Mouse (Mus musculus) hindbrain, embryonic 14.5 days (tissue): ENCODE data around the gene Selp. TPM values are rescaled to one million over a fixed set of nuclear protein-coding genes. Genes with fewer than 3 reads are reported as not detected.

Experiments used
- ATAC-seq: fragments of 200-750 bp; cut with Nextera tagmentation; 2 replicates; pipeline ENCODE4 v1.8.0; 2017; ENCODE audit warnings: moderate number of reproducible peaks, mild to moderate bottlenecking, moderate TSS enrichment, moderate library complexity; ENCODE audit not compliant: low FRiP score
- DNase-seq: peaks from one replicate; pipeline ENCODE4 v3.0.0-alpha.2; 2015; ENCODE audit warnings: low spot score
- H3K27ac ChIP-seq: fragments of 300-500 bp; sonication (generic); 2 replicates; pipeline ENCODE4 v1.5.1; 2014; ENCODE audit warnings: mild to moderate bottlenecking, moderate library complexity
- H3K27me3 ChIP-seq: fragments of 300-500 bp; sonication (generic); 2 replicates; pipeline ENCODE4 v1.6.1; 2014; ENCODE audit warnings: mild to moderate bottlenecking, low read length, mixed read lengths; ENCODE audit not compliant: control insufficient read depth, insufficient read depth
- H3K36me3 ChIP-seq: fragments of 300-500 bp; sonication (generic); replicated peaks from 2 replicates; pipeline ENCODE4 v1.6.1; 2014; ENCODE audit not compliant: control insufficient read depth, insufficient read depth
- H3K4me1 ChIP-seq: fragments of 300-500 bp; sonication (generic); replicated peaks from 2 replicates; pipeline ENCODE4 v1.6.1; 2014; ENCODE audit warnings: antibody characterized with exemption, low read length, mixed read lengths; ENCODE audit not compliant: control insufficient read depth, insufficient read depth
- H3K4me2 ChIP-seq: fragments of 300-500 bp; sonication (generic); replicated peaks from 2 replicates; pipeline ENCODE4 v1.6.1; 2014; ENCODE audit warnings: mild to moderate bottlenecking, moderate library complexity
- H3K4me3 ChIP-seq: fragments of 300-500 bp; sonication (generic); replicated peaks from 2 replicates; pipeline ENCODE4 v1.5.1; 2014; ENCODE audit warnings: mild to moderate bottlenecking, low read length
- H3K9ac ChIP-seq: fragments of 300-500 bp; sonication (generic); 2 replicates; pipeline ENCODE4 v1.6.1; 2014
- H3K9me3 ChIP-seq: fragments of 300-500 bp; sonication (generic); 2 replicates; pipeline ENCODE4 v1.6.1; 2016; ENCODE audit warnings: low read length; ENCODE audit not compliant: control insufficient read depth
- WGBS: fragments of 180-500 bp; shearing (Covaris S2); extraction: QIAGEN DNeasy Blood & Tissue Kit; methylation state at CpG from one replicate; pipeline ENCODE4 v1.1.7; 2014; 5-methylcytosine and 5-hydroxymethylcytosine counted together
- polyA plus RNA-seq: library from polyadenylated mRNA; unstranded; fragments of >200 nt; fragmentation: Nextera tagmentation; extraction: Ambion mirVana; gene quantifications from 2 replicates; pipeline ENCODE4 v1.2.1, GENCODE M21; 2014

The Selp gene
- polyA plus RNA-seq, 1 experiment from 2014 or later: not detected

- Histone ChIP-seq H3K4me3 (no peak overlapping the region), H3K4me2 (no peak overlapping the region), H3K9me3 (no peaks in the 10 kb centered on the region), H3K36me3 (no peaks in the 10 kb centered on the region), H3K27me3 (no peaks in the 10 kb centered on the region), H3K27ac (no peak overlapping the region), H3K4me1 (no peaks in the 10 kb centered on the region), H3K9ac (no peak overlapping the region)
- DNase-seq (no peak), ATAC-seq (no peak)
- 96% methylated on average over 3 of the region's 3 CpGs for WGBS
Measured at GRCm38 (mm10) chr1:164077031-164077430, 38.0 kb upstream of the Selp start.

DNA sequence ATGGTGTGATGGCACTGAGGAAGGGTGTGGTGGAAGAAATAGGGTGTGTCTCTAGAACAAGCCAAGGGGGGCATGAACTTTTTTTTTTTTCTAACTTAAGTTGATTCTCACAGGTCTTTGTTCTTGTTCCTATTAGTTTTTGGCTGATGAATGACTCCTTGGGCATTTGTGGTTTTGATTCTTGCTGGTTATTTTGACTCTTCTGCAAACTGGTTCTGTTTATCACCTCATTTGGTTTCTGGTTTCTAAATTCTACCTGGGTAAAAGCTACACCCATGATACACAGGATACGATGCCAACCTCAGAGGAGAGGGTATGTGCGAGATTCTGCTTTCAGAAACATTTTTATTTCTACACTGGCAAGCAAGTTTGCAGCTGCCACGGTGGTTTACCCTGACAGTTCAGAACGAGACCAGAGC, 36.7 kb upstream of the Selp start:
- DNase-seq (no peak), ATAC-seq (no peak)
- H3K9ac ChIP-seq: no peak overlapping the region
- no peak overlapping the region for H3K4me3 ChIP-seq
- H3K4me1 ChIP-seq: no peaks in the 10 kb centered on the region
- no peaks in the 10 kb centered on the region for H3K36me3 ChIP-seq
- WGBS: 92% methylated on average over 4 of the region's 4 CpGs
- H3K4me2 ChIP-seq: no peak overlapping the region
- H3K9me3 ChIP-seq: no peaks in the 10 kb centered on the region
- no peaks in the 10 kb centered on the region for H3K27me3 ChIP-seq
- H3K27ac ChIP-seq: no peak overlapping the region

DNA sequence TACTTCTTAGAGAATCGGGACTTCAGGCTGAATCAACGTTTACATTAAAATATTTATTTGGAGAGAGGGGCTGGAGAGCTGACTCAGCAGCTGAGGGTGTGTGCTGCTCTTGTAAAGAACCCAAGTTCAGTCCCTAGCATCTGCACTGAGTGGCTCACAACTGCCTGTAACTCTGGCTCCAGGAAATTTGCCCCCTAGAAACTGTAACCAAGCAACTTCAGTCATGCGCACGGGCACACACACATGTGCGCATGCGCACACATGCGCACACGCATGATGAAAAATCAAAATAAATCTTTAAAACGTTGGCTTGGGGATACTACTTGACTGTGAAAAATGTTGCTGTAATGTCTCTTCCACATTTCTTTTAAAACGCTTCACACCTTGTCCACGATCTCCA, 36.0 kb upstream of the Selp start:
- WGBS: 90% methylated on average over 11 of the region's 11 CpGs
- Histone ChIP-seq H3K27me3 (no peaks in the 10 kb centered on the region), H3K36me3 (no peaks in the 10 kb centered on the region), H3K4me3 (no peak overlapping the region), H3K27ac (no peak overlapping the region), H3K4me2 (no peak overlapping the region), H3K9ac (no peak overlapping the region), H3K9me3 (no peaks in the 10 kb centered on the region), H3K4me1 (no peaks in the 10 kb centered on the region)
- ATAC-seq (no peak), DNase-seq (no peak)

- Histone ChIP-seq H3K27me3 (no peaks in the 10 kb centered on the region), H3K4me1 (no peaks in the 10 kb centered on the region), H3K9me3 (no peaks in the 10 kb centered on the region), H3K36me3 (no peaks in the 10 kb centered on the region), H3K9ac (no peak overlapping the region), H3K4me2 (no peak overlapping the region), H3K27ac (no peak overlapping the region), H3K4me3 (no peak overlapping the region)
- ATAC-seq (no peak), DNase-seq (no peak)
- WGBS: 93% methylated on average over 4 of the region's 4 CpGs
Measured at GRCm38 (mm10) chr1:164083046-164083445, 32.0 kb upstream of the Selp start.

GRCm38 (mm10) chr1:164086797-164087196, 28.3 kb upstream of the Selp start:
- ATAC-seq: no peak
- no peaks in the 10 kb centered on the region for H3K27me3 ChIP-seq
- H3K9ac ChIP-seq: no peak overlapping the region
- no peak overlapping the region for H3K4me2 ChIP-seq
- H3K4me1 ChIP-seq: no peaks in the 10 kb centered on the region
- H3K36me3 ChIP-seq: no peaks in the 10 kb centered on the region
- H3K4me3 ChIP-seq: no peak overlapping the region
- no peaks in the 10 kb centered on the region for H3K9me3 ChIP-seq
- WGBS: 93% methylated on average over 3 of the region's 3 CpGs
- no peak for DNase-seq
- no peak overlapping the region for H3K27ac ChIP-seq

DNA sequence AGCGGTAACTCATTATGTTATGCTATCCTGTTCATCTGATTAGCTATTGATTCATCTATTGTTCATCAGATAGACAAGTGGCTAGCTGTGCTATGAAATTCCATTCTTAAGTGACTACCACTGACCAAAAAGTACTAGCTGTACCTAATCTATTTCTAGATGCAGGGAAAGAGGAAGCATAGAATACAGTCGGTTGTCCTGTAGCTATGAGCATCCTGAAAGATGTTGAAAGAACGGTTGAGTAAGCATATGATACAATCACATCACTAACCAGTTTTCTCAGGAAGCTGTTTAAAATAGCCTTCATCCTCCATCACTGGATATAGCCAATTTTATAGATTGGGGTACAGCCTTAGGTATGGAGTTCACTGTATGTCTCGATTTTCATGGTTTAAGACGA, 27.2 kb upstream of the Selp start:
- no peak overlapping the region for H3K4me2 ChIP-seq
- H3K27me3 ChIP-seq: no peaks in the 10 kb centered on the region
- 94% methylated on average over 5 of the region's 5 CpGs for WGBS
- H3K27ac ChIP-seq: no peak overlapping the region
- ATAC-seq (no peak), DNase-seq (no peak)
- H3K9me3 ChIP-seq: no peaks in the 10 kb centered on the region
- H3K4me3 ChIP-seq: no peak overlapping the region
- H3K9ac ChIP-seq: no peak overlapping the region
- no peaks in the 10 kb centered on the region for H3K4me1 ChIP-seq
- no peaks in the 10 kb centered on the region for H3K36me3 ChIP-seq

GRCm38 (mm10) chr1:164096780-164097179, 18.3 kb upstream of the Selp start:
- Histone ChIP-seq H3K9ac (no peak overlapping the region), H3K4me3 (no peak overlapping the region), H3K27ac (no peak overlapping the region), H3K36me3 (no peaks in the 10 kb centered on the region), H3K9me3 (no peaks in the 10 kb centered on the region), H3K27me3 (no peaks in the 10 kb centered on the region), H3K4me2 (no peak overlapping the region), H3K4me1 (no peaks in the 10 kb centered on the region)
- 75% methylated on average over 6 of the region's 6 CpGs for WGBS
- no peak for DNase-seq
- no peak for ATAC-seq

- 85% methylated on average over 2 of the region's 2 CpGs for WGBS
- DNase-seq (no peak), ATAC-seq (no peak)
- no peak overlapping the region for H3K27ac ChIP-seq
- no peak overlapping the region for H3K4me2 ChIP-seq
- H3K9ac ChIP-seq: no peak overlapping the region
- H3K36me3 ChIP-seq: no peaks in the 10 kb centered on the region
- H3K4me1 ChIP-seq: no peaks in the 10 kb centered on the region
- no peaks in the 10 kb centered on the region for H3K9me3 ChIP-seq
- no peak overlapping the region for H3K4me3 ChIP-seq
- no peaks in the 10 kb centered on the region for H3K27me3 ChIP-seq
Measured at GRCm38 (mm10) chr1:164097911-164098310, 17.2 kb upstream of the Selp start.

DNA sequence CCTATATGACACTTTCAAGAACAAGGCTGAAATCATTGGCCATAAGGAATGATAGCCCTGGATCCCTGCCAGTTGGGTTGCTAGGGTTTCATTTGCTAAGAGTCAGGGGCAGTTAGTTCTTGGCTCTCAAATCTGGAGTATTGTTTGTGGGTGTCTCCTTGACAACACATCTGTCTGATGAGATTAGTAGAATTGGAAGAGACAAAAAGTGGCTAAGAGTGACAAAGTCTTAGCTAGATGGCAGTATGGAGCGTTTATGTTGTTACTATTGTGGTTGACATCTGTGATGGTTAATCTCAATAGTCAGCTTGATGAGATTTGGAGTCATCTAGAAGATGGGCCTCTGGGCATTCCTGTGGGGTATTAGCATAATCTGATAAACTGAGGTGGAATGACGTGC, 16.7 kb upstream of the Selp start:
- no peaks in the 10 kb centered on the region for H3K36me3 ChIP-seq
- WGBS: 84% methylated on average over 2 of the region's 2 CpGs
- H3K27ac ChIP-seq: no peak overlapping the region

DNA sequence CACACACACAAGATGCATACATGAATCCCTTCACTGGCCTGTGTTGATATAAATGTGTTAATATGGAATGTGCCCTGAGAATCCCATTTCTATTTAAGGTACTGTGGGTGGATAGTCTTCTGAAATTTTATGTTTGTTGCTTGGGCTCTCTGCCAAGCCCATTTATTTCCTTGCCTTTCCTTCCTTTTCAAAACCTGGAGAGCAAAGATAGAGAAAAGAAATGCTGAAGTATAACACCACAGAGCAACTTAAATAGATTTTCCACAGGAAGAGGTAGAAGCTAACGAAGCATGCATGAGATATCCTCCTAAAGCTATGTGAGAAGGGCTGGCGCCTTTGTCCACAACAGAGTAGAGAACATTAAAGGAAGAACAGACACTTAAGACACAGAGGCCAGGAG, 5.3 kb upstream of the Selp start:
- Histone ChIP-seq H3K9me3 (no peaks in the 10 kb centered on the region), H3K36me3 (no peaks in the 10 kb centered on the region), H3K9ac (no peak overlapping the region), H3K4me1 (no peaks in the 10 kb centered on the region), H3K27ac (no peak overlapping the region), H3K4me3 (no peak overlapping the region), H3K27me3 (no peaks in the 10 kb centered on the region), H3K4me2 (no peak overlapping the region)
- ATAC-seq: no peak
- 86% methylated on average over 2 of the region's 2 CpGs for WGBS
- DNase-seq: no peak

More for the DNA sequence above, 16.7 kb upstream of the Selp start:
- DNase-seq (no peak), ATAC-seq (no peak)
- Histone ChIP-seq H3K4me1 (no peaks in the 10 kb centered on the region), H3K9ac (no peak overlapping the region), H3K27me3 (no peaks in the 10 kb centered on the region), H3K4me2 (no peak overlapping the region), H3K9me3 (no peaks in the 10 kb centered on the region), H3K4me3 (no peak overlapping the region)
